Mouse (Mus musculus) neural tube, embryonic 11.5 days (tissue): ENCODE measurements around the gene Cyyr1. TPM values are rescaled to one million over a fixed set of nuclear protein-coding genes. Genes with fewer than 3 reads are reported as not detected.

Experiments
- ATAC-seq: fragments of 200-750 bp; cut with Nextera tagmentation; 2 replicates; pipeline ENCODE4 v1.8.0; 2017; ENCODE audit warnings: moderate number of reproducible peaks, mild to moderate bottlenecking, moderate TSS enrichment, moderate library complexity; ENCODE audit not compliant: insufficient read depth, low FRiP score, low TSS enrichment
- DNase-seq: peaks from one replicate; pipeline ENCODE4 v3.0.0-alpha.2; 2015; ENCODE audit warnings: low spot score
- H3K27ac ChIP-seq: fragments of 300-500 bp; sonication (generic); 2 replicates; pipeline ENCODE4 v1.5.1; 2014; ENCODE audit warnings: low read depth, mild to moderate bottlenecking, low read length
- H3K27me3 ChIP-seq: fragments of 300-500 bp; sonication (generic); 2 replicates; pipeline ENCODE4 v1.6.1; 2014; ENCODE audit warnings: mild to moderate bottlenecking, low read length, mixed read lengths; ENCODE audit not compliant: control insufficient read depth, insufficient read depth
- H3K36me3 ChIP-seq: fragments of 300-500 bp; sonication (generic); 2 replicates; pipeline ENCODE4 v1.6.1; 2014; ENCODE audit warnings: mild to moderate bottlenecking, low read length, moderate library complexity, mixed read lengths; ENCODE audit not compliant: control insufficient read depth, insufficient read depth
- H3K4me1 ChIP-seq: fragments of 300-500 bp; sonication (generic); 2 replicates; pipeline ENCODE4 v1.6.1; 2014; ENCODE audit warnings: low read length, mixed read lengths; ENCODE audit not compliant: control insufficient read depth, insufficient read depth
- H3K4me2 ChIP-seq: fragments of 300-500 bp; sonication (generic); 2 replicates; pipeline ENCODE4 v1.6.1; 2014; ENCODE audit warnings: low read depth, mild to moderate bottlenecking, moderate library complexity
- H3K4me3 ChIP-seq: fragments of 300-500 bp; sonication (generic); 2 replicates; pipeline ENCODE4 v1.5.1; 2014; ENCODE audit warnings: low read depth, low read length
- H3K9ac ChIP-seq: fragments of 300-500 bp; sonication (generic); 2 replicates; pipeline ENCODE4 v1.6.1; 2014; ENCODE audit warnings: mild to moderate bottlenecking, low read length
- H3K9me3 ChIP-seq: fragments of 300-500 bp; sonication (generic); 2 replicates; pipeline ENCODE4 v1.6.1; 2016; ENCODE audit warnings: low read length; ENCODE audit not compliant: control insufficient read depth
- whole genome bisulfite sequencing: fragments of 180-500 bp; shearing (Covaris S2); extraction: QIAGEN DNeasy Blood & Tissue Kit; methylation state at CpG from one replicate; pipeline ENCODE4 v1.1.7; 2014; 5-methylcytosine and 5-hydroxymethylcytosine counted together
- polyA plus RNA-seq: library from polyadenylated mRNA; unstranded; fragments of >200 nt; fragmentation: Nextera tagmentation; extraction: Ambion mirVana; gene quantifications from 2 replicates; pipeline ENCODE4 v1.2.1, GENCODE M21; 2014

The Cyyr1 gene
- polyA plus RNA-seq, 1 experiment from 2014 or later, result 3.9 TPM

DNA sequence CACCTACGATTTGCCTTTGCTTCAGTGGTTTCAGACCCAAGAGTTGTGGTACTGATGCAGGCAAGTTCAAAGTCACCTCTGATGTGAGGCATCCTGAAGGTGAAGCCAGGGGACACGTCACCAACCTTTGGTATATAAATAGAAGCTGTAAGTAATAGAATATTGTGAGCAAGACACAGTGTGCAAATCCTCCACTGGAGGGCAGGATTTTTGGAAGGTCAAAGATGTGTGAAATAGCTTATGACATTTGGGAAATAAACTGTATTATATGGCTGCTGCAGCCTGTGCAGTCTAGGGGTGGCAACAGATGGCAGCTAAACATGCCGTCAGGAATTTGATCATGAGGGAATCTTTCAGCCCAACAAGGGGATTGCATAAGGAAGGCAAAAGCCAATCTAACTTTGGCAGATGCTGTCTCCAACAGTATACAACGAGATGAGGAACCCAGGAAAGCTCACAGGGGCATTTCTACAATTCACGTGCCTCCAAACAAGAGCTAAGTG lies 65.0 kb downstream of the Cyyr1 start:
- no peak overlapping the region for H3K9ac ChIP-seq
- no peak overlapping the region for H3K4me2 ChIP-seq
- no peaks in the 10 kb centered on the region for H3K4me1 ChIP-seq
- no peak overlapping the region for H3K27ac ChIP-seq
- H3K36me3 ChIP-seq, result no peaks in the 10 kb centered on the region
- ATAC-seq (no peak), DNase-seq (no peak)
- no peaks in the 10 kb centered on the region for H3K27me3 ChIP-seq
- WGBS, result 84% methylated on average over 5 of the region's 5 CpGs
- no peak overlapping the region for H3K4me3 ChIP-seq
- H3K9me3 ChIP-seq, result no peaks in the 10 kb centered on the region

DNA sequence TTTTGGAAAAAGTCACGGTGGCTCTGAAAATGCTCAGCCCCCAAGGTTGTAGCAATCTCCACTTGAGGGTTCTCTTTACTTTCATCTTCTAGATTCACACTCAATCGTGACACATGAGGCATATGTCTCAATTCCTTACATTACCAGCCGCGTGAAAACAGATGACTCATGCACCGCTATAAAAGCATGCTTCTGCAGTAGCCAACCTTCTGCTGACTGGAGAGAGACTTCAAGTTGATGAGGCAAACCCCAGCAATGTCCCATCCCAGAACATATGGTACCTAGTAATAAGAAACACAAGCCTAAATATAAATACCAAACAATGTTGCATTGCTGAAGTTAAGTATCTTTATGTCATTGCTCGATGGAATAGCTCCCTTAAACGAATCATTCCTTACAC lies 65.9 kb downstream of the Cyyr1 start:
- H3K36me3 ChIP-seq, result no peaks in the 10 kb centered on the region
- no peak overlapping the region for H3K4me3 ChIP-seq
- H3K9me3 ChIP-seq, result no peaks in the 10 kb centered on the region
- H3K27me3 ChIP-seq, result no peaks in the 10 kb centered on the region
- no peak overlapping the region for H3K9ac ChIP-seq
- ATAC-seq (no peak), DNase-seq (no peak)
- H3K4me2 ChIP-seq, result no peak overlapping the region
- 92% methylated on average over 7 of the region's 7 CpGs for WGBS
- no peaks in the 10 kb centered on the region for H3K4me1 ChIP-seq
- no peak overlapping the region for H3K27ac ChIP-seq

- Histone ChIP-seq H3K4me3 (no peak overlapping the region), H3K36me3 (no peaks in the 10 kb centered on the region), H3K27ac (no peak overlapping the region), H3K4me1 (no peaks in the 10 kb centered on the region), H3K9me3 (no peaks in the 10 kb centered on the region), H3K4me2 (no peak overlapping the region), H3K9ac (no peak overlapping the region), H3K27me3 (no peaks in the 10 kb centered on the region)
- ATAC-seq (no peak), DNase-seq (no peak)
- 91% methylated on average over 4 of the region's 4 CpGs for WGBS
Measured at GRCm38 (mm10) chr16:85484557-85484956, 68.6 kb downstream of the Cyyr1 start.

DNA sequence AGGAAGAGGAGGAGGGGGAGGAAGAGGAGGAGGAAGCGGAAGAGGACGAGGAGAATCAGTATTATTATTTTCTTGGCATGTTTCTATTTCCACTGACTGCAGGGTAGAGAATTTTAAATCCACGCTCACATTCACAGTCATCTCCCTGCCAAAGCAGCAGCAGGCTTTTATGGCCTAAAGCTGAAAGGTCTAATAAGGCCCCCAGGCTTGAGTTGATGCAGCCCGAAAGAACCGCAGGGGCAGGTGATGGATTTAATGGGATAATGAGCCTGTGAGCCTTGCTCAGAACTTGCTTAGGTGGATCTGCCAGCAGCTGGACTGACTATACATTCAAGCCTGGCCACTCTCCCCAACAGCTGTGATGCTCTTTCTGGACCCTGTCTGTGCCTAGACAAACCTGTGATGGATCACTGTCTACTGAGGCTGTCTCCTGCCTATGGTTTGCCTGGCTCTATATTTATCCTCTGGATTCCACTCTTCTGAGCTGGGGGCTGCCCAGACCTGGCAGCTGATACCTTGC lies 78.6 kb downstream of the Cyyr1 start:
- Histone ChIP-seq H3K4me1 (no peaks in the 10 kb centered on the region), H3K27ac (no peak overlapping the region), H3K27me3 (no peaks in the 10 kb centered on the region), H3K9ac (no peak overlapping the region), H3K36me3 (no peaks in the 10 kb centered on the region), H3K4me3 (no peak overlapping the region), H3K9me3 (no peaks in the 10 kb centered on the region), H3K4me2 (no peak overlapping the region)
- DNase-seq (no peak), ATAC-seq (no peak)
- WGBS, result 67% methylated on average over 5 of the region's 5 CpGs

GRCm38 (mm10) chr16:85470057-85470456 lies 83.1 kb downstream of the Cyyr1 start:
- Histone ChIP-seq H3K4me2 (no peak overlapping the region), H3K9me3 (no peaks in the 10 kb centered on the region), H3K27me3 (no peaks in the 10 kb centered on the region), H3K27ac (no peak overlapping the region), H3K4me1 (no peaks in the 10 kb centered on the region), H3K36me3 (no peaks in the 10 kb centered on the region), H3K4me3 (no peak overlapping the region), H3K9ac (no peak overlapping the region)
- 96% methylated on average over 4 of the region's 4 CpGs for WGBS
- DNase-seq (no peak), ATAC-seq (no peak)

DNA sequence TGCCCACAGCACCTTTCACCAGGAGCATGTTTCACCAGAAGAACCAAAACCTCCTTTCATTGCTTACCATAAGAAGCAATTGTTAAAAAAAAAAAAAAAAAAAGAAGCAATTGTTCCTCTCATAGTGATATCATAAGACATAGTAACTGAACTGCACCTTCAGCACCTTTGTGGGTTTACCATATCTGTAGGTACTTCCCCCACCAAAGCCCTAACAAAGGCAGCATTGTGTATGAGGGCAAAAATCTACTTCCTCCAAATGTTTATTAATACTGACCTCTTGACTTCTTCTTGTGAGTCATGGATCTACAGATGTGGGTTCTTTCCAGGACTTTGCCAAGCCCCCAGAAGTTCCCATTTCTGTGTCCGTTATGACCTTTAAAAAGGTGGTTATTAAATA lies 98.2 kb downstream of the Cyyr1 start:
- H3K4me1 ChIP-seq, result no peaks in the 10 kb centered on the region
- H3K4me2 ChIP-seq, result no peak overlapping the region
- 83% methylated on average over 1 of the region's 1 CpGs for WGBS
- H3K27me3 ChIP-seq, result no peaks in the 10 kb centered on the region
- H3K9me3 ChIP-seq, result no peaks in the 10 kb centered on the region
- H3K36me3 ChIP-seq, result no peaks in the 10 kb centered on the region
- DNase-seq, result no peak
- no peak overlapping the region for H3K9ac ChIP-seq
- no peak overlapping the region for H3K4me3 ChIP-seq
- H3K27ac ChIP-seq, result no peak overlapping the region
- ATAC-seq, result no peak

DNA sequence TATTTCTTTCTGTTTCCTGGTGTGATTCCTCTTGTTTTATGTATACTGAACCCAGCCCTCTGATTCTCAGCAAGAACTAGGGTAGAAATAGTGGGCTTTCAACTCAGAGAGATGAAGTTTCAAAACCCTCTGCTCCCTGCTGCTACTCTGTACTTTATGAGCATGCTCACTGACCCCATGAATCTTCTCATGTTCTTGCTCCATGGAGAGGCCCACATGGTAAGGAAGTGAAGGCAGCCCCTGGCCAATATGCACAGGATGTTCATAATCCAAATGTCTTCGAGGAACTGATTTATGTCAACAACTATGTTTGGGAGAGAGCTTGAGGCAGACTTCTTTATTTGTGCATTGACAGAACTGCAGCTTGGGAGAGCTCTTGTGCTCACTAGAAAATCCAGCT lies 106.9 kb downstream of the Cyyr1 start:
- ATAC-seq (no peak), DNase-seq (peak; percentile 12)
- WGBS, result 72% methylated on average over 1 of the region's 1 CpGs
- no peak overlapping the region for H3K9ac ChIP-seq
- H3K27me3 ChIP-seq, result no peaks in the 10 kb centered on the region
- no peak overlapping the region for H3K27ac ChIP-seq
- no peaks in the 10 kb centered on the region for H3K4me1 ChIP-seq
- no peaks in the 10 kb centered on the region for H3K9me3 ChIP-seq
- no peaks in the 10 kb centered on the region for H3K36me3 ChIP-seq
- H3K4me2 ChIP-seq, result no peak overlapping the region
- H3K4me3 ChIP-seq, result no peak overlapping the region

- DNase-seq, result no peak
- 76% methylated on average over 3 of the region's 3 CpGs for WGBS
- H3K36me3 ChIP-seq, result no peaks in the 10 kb centered on the region
- no peaks in the 10 kb centered on the region for H3K27me3 ChIP-seq
- H3K27ac ChIP-seq, result no peak overlapping the region
- H3K4me3 ChIP-seq, result no peak overlapping the region
- no peak overlapping the region for H3K4me2 ChIP-seq
- no peaks in the 10 kb centered on the region for H3K4me1 ChIP-seq
- no peak overlapping the region for H3K9ac ChIP-seq
- no peaks in the 10 kb centered on the region for H3K9me3 ChIP-seq
- no peak for ATAC-seq
Measured at GRCm38 (mm10) chr16:85445801-85446200, 107.4 kb downstream of the Cyyr1 start.

DNA sequence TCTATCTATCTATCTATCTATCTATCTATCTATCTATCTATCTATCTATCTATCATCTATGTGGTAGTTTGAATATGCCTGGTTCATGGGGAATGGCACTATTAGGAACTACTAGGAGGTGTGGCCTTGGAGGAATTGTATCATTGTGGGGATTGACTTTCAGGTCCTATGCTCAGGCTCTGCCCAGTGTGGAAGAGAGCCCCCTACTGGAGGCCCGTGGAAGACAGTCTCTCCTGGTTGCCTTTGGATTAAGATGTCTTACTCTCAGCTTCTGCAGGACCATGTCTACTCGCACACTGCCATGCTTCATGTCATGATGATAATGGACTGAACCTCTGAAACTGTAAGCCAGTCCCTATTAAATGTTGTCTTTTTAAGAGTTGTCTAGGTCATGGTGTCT lies 117.8 kb downstream of the Cyyr1 start:
- ATAC-seq, result no peak
- Histone ChIP-seq H3K9me3 (no peaks in the 10 kb centered on the region), H3K27ac (no peak overlapping the region), H3K9ac (no peak overlapping the region), H3K27me3 (no peaks in the 10 kb centered on the region), H3K4me3 (no peak overlapping the region), H3K36me3 (no peaks in the 10 kb centered on the region), H3K4me1 (no peaks in the 10 kb centered on the region), H3K4me2 (no peak overlapping the region)
- no peak for DNase-seq
- 56% methylated on average over 2 of the region's 2 CpGs for WGBS
